Mouse (Mus musculus) fat pad, adult 2 months (tissue): ENCODE data around the gene Caprin2.
A peak's percentile ranks its signal among the peaks of the same experiment; 100 is the strongest.

Source experiments
- DNase-seq: peaks from one replicate; pipeline ENCODE4 v3.0.0-alpha.2; 2011; ENCODE audit warnings: low read depth, low spot score; ENCODE audit errors: extremely low read depth

Gene Caprin2

GRCm38 (mm10) chr6:148841760-148842159 is 54.3 kb downstream of the Caprin2 start:
- DNase-seq, result no peak

- no peak for DNase-seq
Measured at GRCm38 (mm10) chr6:148838460-148838859, 57.6 kb downstream of the Caprin2 start.

GRCm38 (mm10) chr6:148831728-148832121 is 64.3 kb downstream of the Caprin2 start:
- DNase-seq, result no peak

- peak; percentile 63 for DNase-seq
Measured at GRCm38 (mm10) chr6:148830748-148831727, 65.0 kb downstream of the Caprin2 start, which contains the start of gene Ipo8. TSS of gene Ipo8 (minus strand) at chr6:148831467.

- DNase-seq, result no peak
Measured at GRCm38 (mm10) chr6:148830355-148830747, 65.7 kb downstream of the Caprin2 start.

GRCm38 (mm10) chr6:148826119-148826518 is 69.9 kb downstream of the Caprin2 start:
- no peak for DNase-seq

- no peak for DNase-seq
Measured at GRCm38 (mm10) chr6:148818624-148819343, 77.3 kb downstream of the Caprin2 start.

GRCm38 (mm10) chr6:148816751-148817150 is 79.3 kb downstream of the Caprin2 start:
- no peak for DNase-seq

- no peak for DNase-seq
Measured at GRCm38 (mm10) chr6:148811117-148811516, 84.9 kb downstream of the Caprin2 start.

GRCm38 (mm10) chr6:148799773-148800172 is 96.3 kb downstream of the Caprin2 start:
- no peak for DNase-seq

GRCm38 (mm10) chr6:148795145-148795544 is 100.9 kb downstream of the Caprin2 start:
- no peak for DNase-seq
